Mouse (Mus musculus) embryo, embryonic 10.5 days (tissue): ENCODE results near the gene Mfsd13b.
A peak's percentile ranks its signal among the peaks of the same experiment; 100 is the strongest.
"Not testable (repeated sequence)": the region's sequence is repeated elsewhere in the genome, so short reads cannot be mapped to it uniquely, and the experiment has no call there.

Experiments
- DNase-seq: peaks from one replicate; pipeline ENCODE4 v3.0.0-alpha.2; 2015; ENCODE audit warnings: low spot score

The Mfsd13b gene

GRCm38 (mm10) chr7:120982200-120982841 lies at the start of gene Mfsd13b, which contains the start of gene Cdr2:
Mfsd13b (plus strand) TSS chr7:120982509.
Cdr2 (minus strand) TSS chr7:120982312.
- DNase-seq, result peak; percentile 100

DNA sequence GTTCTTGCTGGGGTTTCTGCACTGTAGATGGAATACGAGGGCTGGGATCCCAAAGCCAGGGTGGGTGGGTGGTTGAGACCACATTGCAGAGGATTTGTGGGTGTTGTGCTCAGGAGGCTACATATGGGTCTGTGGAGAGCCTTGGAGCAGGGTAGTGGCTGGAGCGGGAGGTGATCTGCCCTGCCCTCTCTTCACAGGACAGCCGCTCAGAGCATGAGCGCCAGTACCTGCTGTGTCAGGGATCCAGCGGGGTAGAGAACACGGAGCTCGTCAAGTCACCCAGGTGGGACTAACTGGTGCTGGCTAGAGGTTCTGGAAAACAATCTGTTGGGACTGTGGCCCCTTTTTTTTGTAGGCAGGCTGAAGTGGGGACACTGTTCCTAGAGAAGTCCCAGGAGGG lies 49.2 kb upstream of the Mfsd13b start:
- no peak for DNase-seq

DNA sequence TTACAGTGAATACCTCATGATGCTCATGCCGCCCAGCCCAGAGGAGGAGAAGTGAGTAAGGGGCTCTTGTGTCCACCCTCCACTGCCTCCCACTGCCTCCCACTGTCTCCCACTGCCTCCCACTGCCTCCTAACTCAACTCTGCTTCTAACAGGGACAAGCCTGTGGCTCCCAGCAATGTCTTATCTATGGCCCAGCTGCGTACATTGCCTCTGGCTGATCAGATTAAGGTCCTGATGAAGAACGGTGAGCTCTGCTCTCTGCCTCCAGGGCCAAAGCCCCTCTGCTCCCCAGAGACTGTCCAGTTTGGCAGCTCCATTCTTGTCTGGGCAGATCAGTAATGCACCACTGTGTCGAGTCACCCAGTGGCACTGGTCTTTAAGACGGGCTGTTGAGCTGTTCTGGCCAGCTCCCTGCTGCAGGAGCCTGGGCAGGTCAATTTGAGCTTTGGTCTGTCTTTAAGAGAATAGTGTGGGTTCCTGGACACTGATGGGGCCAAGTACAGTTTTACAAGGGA lies 48.6 kb upstream of the Mfsd13b start:
- no peak for DNase-seq

- peak; percentile 83 for DNase-seq
Measured at GRCm38 (mm10) chr7:120934716-120935115, 47.6 kb upstream of the Mfsd13b start.

GRCm38 (mm10) chr7:120936522-120936921 lies 45.8 kb upstream of the Mfsd13b start:
- DNase-seq, result no peak

DNA sequence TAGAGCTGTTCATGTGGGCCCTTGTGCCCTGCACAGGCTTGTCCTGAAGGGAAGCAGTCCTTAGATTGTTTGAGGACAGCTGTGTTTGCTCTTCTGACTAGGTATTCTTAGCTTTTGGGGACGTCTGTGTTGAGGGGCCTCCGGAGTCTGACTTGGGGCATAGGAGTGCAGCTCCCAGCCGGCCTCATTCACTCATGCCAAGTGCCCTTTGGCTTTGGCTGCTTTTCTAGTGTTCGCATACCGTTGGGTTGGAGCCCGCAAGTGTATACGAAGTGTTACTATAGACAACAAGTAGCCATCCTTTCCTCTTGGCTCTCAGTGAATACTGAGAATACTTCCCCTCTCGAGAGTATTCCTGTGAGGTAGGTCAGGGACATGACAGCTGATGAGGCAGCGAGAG lies 44.1 kb upstream of the Mfsd13b start:
- no peak for DNase-seq

DNA sequence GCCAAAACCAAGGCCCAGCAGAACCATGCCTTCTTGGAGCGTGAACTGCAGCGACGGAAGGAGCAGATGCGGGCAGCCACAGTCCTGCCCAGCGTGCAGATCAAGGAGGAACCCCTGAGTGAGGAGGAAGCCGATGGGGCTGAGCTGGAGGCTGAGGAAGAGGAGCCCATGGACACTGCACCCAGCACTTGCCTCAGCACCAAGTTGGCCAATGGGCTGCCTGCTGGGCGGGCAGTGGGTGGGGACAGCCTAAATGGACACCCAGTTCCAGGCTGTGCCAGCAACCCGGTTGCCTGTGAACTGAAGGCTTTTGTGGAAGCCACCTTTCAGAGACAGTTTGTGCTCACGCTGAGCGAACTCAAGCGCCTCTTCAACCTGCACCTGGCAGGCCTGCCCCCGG lies 42.0 kb upstream of the Mfsd13b start:
- DNase-seq, result no peak

DNA sequence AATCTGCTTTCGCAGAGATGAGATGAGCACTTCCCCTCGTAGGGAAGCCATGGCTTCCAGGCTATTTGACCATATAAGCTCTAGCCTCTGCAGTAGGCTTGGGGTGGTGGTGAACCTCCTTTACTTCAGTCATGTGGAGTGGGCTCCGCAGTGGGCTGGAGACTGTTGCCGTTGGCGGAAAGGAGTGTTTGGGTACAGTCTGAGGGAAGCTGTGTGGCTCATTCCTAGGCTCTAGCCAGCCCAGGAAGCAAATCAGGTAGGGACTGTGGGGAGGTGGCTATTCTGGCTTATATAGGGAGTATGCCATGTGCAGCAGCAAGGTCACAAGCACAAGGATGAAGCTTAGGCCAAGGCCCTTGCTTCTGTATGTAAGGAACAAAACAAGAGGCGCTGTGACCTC lies 41.1 kb upstream of the Mfsd13b start:
- no peak for DNase-seq

- DNase-seq, result no peak
Measured at GRCm38 (mm10) chr7:120942506-120942905, 39.8 kb upstream of the Mfsd13b start.

- DNase-seq, result no peak
Measured at GRCm38 (mm10) chr7:120943936-120944509, 38.3 kb upstream of the Mfsd13b start.

- not testable (repeated sequence) for DNase-seq
Measured at GRCm38 (mm10) chr7:120953591-120953990, 28.7 kb upstream of the Mfsd13b start.

- DNase-seq, result no peak
Measured at GRCm38 (mm10) chr7:120960116-120960515, 22.2 kb upstream of the Mfsd13b start.

DNA sequence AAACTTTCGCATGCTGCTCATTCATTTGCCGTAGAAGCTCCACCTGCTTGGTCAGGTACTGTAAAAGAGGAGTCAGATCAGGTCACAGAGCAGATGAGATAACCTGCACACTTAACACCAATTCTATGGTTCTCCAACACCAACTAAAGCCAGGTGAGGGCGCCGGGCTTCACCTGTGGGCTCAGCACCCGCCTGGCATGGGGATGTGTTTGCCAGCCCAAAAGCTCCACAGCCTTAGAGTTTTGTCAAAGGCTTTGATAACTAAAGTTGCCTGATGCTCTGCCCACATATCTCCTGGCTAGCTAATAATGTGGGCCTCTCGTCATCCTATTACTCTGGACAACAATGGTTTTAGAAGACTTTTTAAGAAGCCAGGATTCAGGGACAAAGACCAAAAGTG lies 21.7 kb upstream of the Mfsd13b start:
- no peak for DNase-seq

- no peak for DNase-seq
Measured at GRCm38 (mm10) chr7:120961893-120962292, 20.4 kb upstream of the Mfsd13b start.

DNA sequence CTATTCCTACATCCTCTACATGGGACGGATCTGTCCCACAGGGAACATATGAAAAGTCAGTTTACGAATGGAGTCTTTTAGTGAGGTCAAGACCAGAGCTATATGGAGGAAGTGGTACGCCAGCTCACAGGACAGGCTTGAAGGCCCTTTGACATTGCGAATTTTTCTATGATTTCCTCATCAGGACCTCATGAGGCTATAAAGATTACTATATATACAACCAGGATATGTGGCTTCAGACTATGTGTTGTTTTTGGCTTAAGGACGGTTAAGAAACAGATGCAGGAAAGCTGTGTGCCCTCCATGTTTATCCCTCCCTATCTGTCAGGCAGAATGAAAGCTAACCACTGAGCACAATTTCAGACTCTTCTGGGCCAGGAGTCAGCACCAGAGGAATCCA lies 19.2 kb upstream of the Mfsd13b start:
- no peak for DNase-seq

DNA sequence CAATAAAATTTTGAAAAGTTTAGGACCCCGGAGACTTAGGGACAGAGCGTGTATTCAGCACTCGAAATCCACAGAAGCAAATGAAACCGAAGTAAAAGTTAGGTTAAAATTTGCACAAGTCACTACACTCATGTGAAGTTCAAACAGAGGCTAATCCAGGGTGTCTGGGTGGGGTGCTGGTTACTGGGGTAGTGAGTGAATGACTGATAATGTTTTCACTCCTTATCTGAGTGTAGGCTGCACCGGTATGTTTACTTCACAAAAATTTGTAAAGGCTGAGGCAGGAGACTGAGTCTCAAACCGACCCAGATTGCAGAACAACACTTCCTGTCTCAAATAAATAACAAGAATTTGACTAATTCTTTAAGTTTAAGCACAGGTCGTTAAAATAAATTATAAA lies 13.1 kb upstream of the Mfsd13b start:
- no peak for DNase-seq

DNA sequence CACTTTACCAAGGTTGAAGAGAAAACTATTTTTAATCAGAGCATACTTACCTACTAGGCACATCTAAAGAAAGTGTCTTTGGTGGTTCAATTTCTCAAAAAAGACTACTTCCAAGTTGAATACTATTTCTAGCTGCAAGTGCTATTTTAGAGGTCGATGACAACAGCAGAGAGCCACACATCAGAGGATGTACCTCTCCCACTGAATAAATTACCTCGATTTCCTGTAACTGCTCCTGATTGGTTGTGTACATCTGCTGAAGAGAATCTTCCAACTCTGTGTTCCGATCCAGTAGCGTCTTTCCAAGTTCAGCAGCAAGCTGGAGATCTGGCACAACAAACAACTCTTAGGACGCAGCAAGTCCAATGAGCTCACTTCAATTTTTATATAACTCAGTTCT lies 12.2 kb upstream of the Mfsd13b start:
- no peak for DNase-seq

GRCm38 (mm10) chr7:120972471-120972870 lies 9.8 kb upstream of the Mfsd13b start:
- DNase-seq, result not testable (repeated sequence)

GRCm38 (mm10) chr7:120974001-120974400 lies 8.3 kb upstream of the Mfsd13b start:
- no peak for DNase-seq

GRCm38 (mm10) chr7:120977063-120977462 lies 5.2 kb upstream of the Mfsd13b start:
- DNase-seq, result no peak

- DNase-seq, result no peak
Measured at GRCm38 (mm10) chr7:120980041-120980440, 2.3 kb upstream of the Mfsd13b start.

DNA sequence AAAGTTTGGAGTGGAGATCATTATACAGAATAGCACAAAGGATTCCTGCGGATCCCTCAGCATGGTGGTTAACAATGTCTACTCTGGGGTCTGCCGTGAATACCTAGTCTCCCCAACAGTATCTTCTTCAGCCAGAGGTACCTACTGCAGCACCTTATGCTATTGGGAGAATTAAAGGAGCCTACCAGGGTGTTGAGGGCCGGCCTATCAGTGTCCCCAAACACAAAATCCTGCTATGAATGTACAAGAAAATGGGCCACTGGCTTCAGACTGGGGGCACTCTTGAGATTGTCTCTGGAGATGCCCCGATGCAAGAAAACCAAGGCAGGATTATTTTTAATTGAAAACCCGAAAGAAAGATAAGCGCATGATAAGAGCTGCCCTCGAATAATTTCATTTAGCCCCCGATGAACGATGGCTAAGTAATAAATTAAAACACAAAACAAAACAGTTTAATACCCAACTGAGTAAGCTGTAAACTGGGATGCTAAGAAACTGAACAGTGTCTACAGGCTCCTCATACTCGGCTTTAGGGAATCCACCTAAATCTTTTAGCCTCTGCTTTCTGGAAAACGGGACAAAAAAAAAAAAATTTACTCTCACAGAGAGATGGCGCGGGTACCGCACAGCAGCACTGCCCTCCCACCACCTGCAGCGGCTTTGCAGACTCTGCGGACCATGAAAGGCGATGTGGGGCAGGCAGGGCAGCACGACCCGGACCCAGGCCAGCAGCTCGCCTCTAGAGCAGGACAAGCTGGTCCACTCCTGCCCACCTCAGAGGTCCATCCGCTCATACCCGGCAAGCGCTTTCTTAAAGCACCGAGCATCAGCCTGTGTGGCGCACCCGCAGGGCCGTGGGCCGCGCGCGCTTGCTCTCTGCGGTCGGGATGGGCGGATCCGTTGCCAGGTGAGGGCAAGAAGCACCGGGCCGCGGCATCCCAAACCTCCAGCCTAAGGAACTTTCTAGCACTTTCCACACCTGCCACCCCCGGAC lies 1.1 kb upstream of the Mfsd13b start:
- peak; percentile 63 for DNase-seq

DNA sequence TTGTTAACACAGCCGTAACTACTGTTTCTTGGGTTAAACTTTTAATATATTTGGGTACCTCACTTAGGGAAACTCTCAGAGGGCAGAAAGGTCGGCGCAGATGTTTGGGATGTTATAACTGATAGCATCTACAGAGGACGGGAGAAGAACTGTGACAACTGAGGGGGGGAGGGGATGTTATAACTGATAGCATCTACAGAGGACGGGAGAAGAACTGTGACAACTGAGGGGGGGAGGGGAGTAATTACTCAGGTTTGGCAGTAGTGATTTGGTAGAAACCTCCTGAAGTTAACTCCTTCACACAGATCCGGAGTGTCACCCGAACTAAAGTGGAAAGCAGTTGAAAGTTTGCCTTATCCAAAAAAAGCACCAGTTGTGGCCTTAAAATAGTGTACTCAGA lies 659 bp downstream of the Mfsd13b start:
- peak; percentile 70 for DNase-seq
